Comparison of ENCODE assay signal across 27 mouse cellular contexts in the genomic region with DNA sequence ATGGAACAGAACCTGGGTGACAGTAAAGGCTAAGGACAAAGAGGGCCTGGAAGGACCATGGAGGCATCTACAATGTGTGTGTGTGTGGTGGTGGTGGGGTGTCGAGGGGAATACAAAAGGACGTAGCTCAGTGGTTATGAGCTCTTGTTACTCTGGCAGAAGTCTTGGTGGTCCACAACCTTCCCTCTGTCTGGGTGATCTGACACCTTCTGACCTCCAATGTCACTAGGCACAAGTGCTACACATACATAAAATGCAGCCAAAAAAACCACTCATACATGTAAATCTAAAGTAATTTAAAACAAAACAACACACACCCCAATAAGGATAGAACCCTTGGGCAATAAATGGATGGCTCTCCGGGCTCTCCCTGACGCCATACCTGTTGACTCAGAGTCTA. TPM values are rescaled to one million over a fixed set of nuclear protein-coding genes. Genes with fewer than 3 reads are reported as not detected.
DNase-seq lines count a peak whose midpoint lies in the region; ATAC-seq and TF ChIP-seq lines count a peak whose summit lies in the region.
"Had no signal": no experiment of that assay in that cellular context is flagged by ENCODE, and none has a peak within 500 bp of the region (broad histone marks: within the 10 kb centered on the region; RNA-seq: fewer than 3 reads in every experiment).

No protein-coding gene starts in this region.

- H3K9ac ChIP-seq in liver, embryonic 12.5 days, result no peak overlapping the region
- H3K9ac ChIP-seq: embryonic facial prominence, embryonic 12.5 days; liver, embryonic 14.5 days had no signal

- H3K36me3 ChIP-seq in liver, embryonic 12.5 days, result peaks cover 15% of the 10 kb centered on the region
- H3K36me3 ChIP-seq: embryonic facial prominence, embryonic 12.5 days had no signal

- no peak for ATAC-seq in liver, embryonic 12.5 days
- ATAC-seq: forebrain, embryonic 16.5 days; lung, postnatal 0 days had no signal

- H3K4me1 ChIP-seq in liver, embryonic 12.5 days, result peaks cover 40% of the 10 kb centered on the region
- peaks cover 4% of the 10 kb centered on the region; the same call in 1 of the 2 replicates for H3K4me1 ChIP-seq in cortical plate, adult 2 months (ENCODE audit: control insufficient read depth, insufficient read depth, low read length)

- H3K27ac ChIP-seq in gastrocnemius, adult 2 months, result peak overlapping the region; percentile 98
- H3K27ac ChIP-seq in liver, embryonic 12.5 days, result 0 out of 2 replicates have a peak overlapping the region, but pooled peaks have one; percentile 74
- peak overlapping the region; percentile 71 for H3K27ac ChIP-seq in cortical plate, adult 2 months (ENCODE audit: insufficient read depth, low read length)
- H3K27ac ChIP-seq: embryonic facial prominence, embryonic 12.5 days; liver, embryonic 14.5 days had no signal

- H3K9me3 ChIP-seq in liver, embryonic 12.5 days (replicated peaks), result no peaks in the 10 kb centered on the region
- H3K9me3 ChIP-seq: embryonic facial prominence, embryonic 12.5 days had no signal

- no peak for TF ChIP-seq POLR2A in cortical plate, adult 2 months (IDR thresholded peaks at IDR 0.05; ENCODE audit: extremely low read depth, insufficient read depth, low read length)

- H3K4me2 ChIP-seq in liver, embryonic 12.5 days, result no peak overlapping the region
- H3K4me2 ChIP-seq: embryonic facial prominence, embryonic 12.5 days had no signal

- no peak for DNase-seq in gastrocnemius, adult 2 months
- DNase-seq in gastrocnemius, postnatal 36 days, result no peak
- no peak for DNase-seq in liver
- peak; percentile 26 for DNase-seq in naive thymus-derived CD4-positive, alpha-beta T cell, adult 2 months (ENCODE audit: low read depth)
- no peak for DNase-seq in embryo, embryonic 11 days
- DNase-seq: adrenal gland, adult 2 months; kidney, adult 2 months; midbrain, embryonic 14.5 days; retina, postnatal 1 day; right cerebral cortex, postnatal 4 days; thymus, adult 2 months had no signal

- peaks cover 14% of the 10 kb centered on the region for H3K27me3 ChIP-seq in liver, embryonic 12.5 days (replicated peaks)

- no peak overlapping the region for H3K4me3 ChIP-seq in gastrocnemius, adult 2 months
- H3K4me3 ChIP-seq in liver, embryonic 12.5 days, result no peak overlapping the region
- no peak overlapping the region for H3K4me3 ChIP-seq in cortical plate, adult 2 months (ENCODE audit: insufficient read depth, low read length)
- H3K4me3 ChIP-seq: embryonic facial prominence, embryonic 12.5 days had no signal

- TF ChIP-seq CTCF in gastrocnemius, adult 2 months (IDR thresholded peaks at IDR 0.05), result no peak
- TF ChIP-seq CTCF in cortical plate, adult 2 months (IDR thresholded peaks at IDR 0.05; ENCODE audit: extremely low read depth, insufficient read depth, low read length), result no peak

- WGBS in liver, embryonic 12.5 days (ENCODE audit: insufficient replicate concordance), result 76% methylated on average over 4 of the region's 4 CpGs

- intact Hi-C loops in gastrocnemius, adult 2 months (cut with DNase I), result loop anchor here (5.0 kb wide), 1 partner anchor 65 kb away; no protein-coding TSS in a partner anchor
- intact Hi-C loops in gastrocnemius, postnatal 36 days (cut with DNase I), result no loop called here

RNA-seq across cellular contexts. Expression of a gene that starts 2.9 kb away (rescaled TPM):
- total RNA-seq in gastrocnemius, adult 2 months (2021), result 100 to 1,000 TPM; 185 to 269 TPM
- total RNA-seq in gastrocnemius, postnatal 36 days (2021), result 100 to 1,000 TPM; 189 to 229 TPM
- 901 and 931 TPM in 2 replicates for polyA plus RNA-seq in liver, embryonic 12.5 days (2016; fragmentation: Nextera tagmentation; extraction: Ambion mirVana)
- polyA plus RNA-seq in cortical plate, adult 2 months (2012; rRNA removed), result 527 and 537 TPM in 2 replicates

RNA-seq across cellular contexts. Expression of a gene that starts 6.8 kb away (rescaled TPM):
- total RNA-seq in gastrocnemius, adult 2 months (2021), result not detected
- not detected for total RNA-seq in gastrocnemius, postnatal 36 days (2021)
- polyA plus RNA-seq in liver, embryonic 12.5 days (2016; fragmentation: Nextera tagmentation; extraction: Ambion mirVana), result 0.17 TPM in 1 of 2 replicates, not detected in the other
- 0.26 and 0.44 TPM in 2 replicates for polyA plus RNA-seq in cortical plate, adult 2 months (2012; rRNA removed)
- total RNA-seq: adrenal gland, adult 2 months; gastrocnemius, postnatal 4 days; layer of hippocampus, postnatal 36 days; left cerebral cortex, postnatal 25 days; neutrophil, adult 5-6 weeks had no signal
- polyA plus RNA-seq: adrenal gland, adult 2 months; C2C12; embryonic facial prominence, embryonic 12.5 days; forebrain, embryonic 16.5 days; heart, embryonic 16.5 days; hindbrain, embryonic 11.5 days; lung, postnatal 0 days; midbrain, embryonic 14.5 days had no signal

RNA-seq across cellular contexts. Expression of a gene that starts 8.9 kb away (rescaled TPM):
- total RNA-seq in gastrocnemius, adult 2 months (2021), result not detected
- not detected for total RNA-seq in gastrocnemius, postnatal 36 days (2021)
- 1.2 TPM in 1 of 2 replicates, not detected in the other for polyA plus RNA-seq in liver, embryonic 12.5 days (2016; fragmentation: Nextera tagmentation; extraction: Ambion mirVana)
- 0.19 and 0.21 TPM in 2 replicates for polyA plus RNA-seq in cortical plate, adult 2 months (2012; rRNA removed)
- total RNA-seq: adrenal gland, adult 2 months; layer of hippocampus, postnatal 36 days; left cerebral cortex, postnatal 25 days; neutrophil, adult 5-6 weeks had no signal
- polyA plus RNA-seq: C2C12; embryonic facial prominence, embryonic 12.5 days; forebrain, embryonic 16.5 days; heart, embryonic 16.5 days; hindbrain, embryonic 11.5 days; large intestine, adult 2 months; midbrain, embryonic 14.5 days; stomach, embryonic 16.5 days had no signal

RNA-seq across cellular contexts. Expression of a gene that starts 9.2 kb away (rescaled TPM):
- not detected for total RNA-seq in gastrocnemius, adult 2 months (2021)
- total RNA-seq in gastrocnemius, postnatal 36 days (2021), result not detected
- polyA plus RNA-seq in liver, embryonic 12.5 days (2016; fragmentation: Nextera tagmentation; extraction: Ambion mirVana), result 0.10 and 0.11 TPM in 2 replicates
- not detected in 2 replicates for polyA plus RNA-seq in cortical plate, adult 2 months (2012; rRNA removed)
- total RNA-seq: adrenal gland, adult 2 months; gastrocnemius, postnatal 4 days; layer of hippocampus, postnatal 36 days; left cerebral cortex, postnatal 25 days; neutrophil, adult 5-6 weeks had no signal
- polyA plus RNA-seq: adrenal gland, adult 2 months; C2C12; embryonic facial prominence, embryonic 12.5 days; forebrain, embryonic 16.5 days; heart, embryonic 16.5 days; hindbrain, embryonic 11.5 days; large intestine, adult 2 months; liver, embryonic 14.5 days; midbrain, embryonic 14.5 days had no signal

RNA-seq across cellular contexts. Expression of a gene that starts 13.0 kb away (rescaled TPM):
- not detected for total RNA-seq in gastrocnemius, adult 2 months (2021)
- not detected for total RNA-seq in gastrocnemius, postnatal 36 days (2021)
- polyA plus RNA-seq in liver, embryonic 12.5 days (2016; fragmentation: Nextera tagmentation; extraction: Ambion mirVana), result not detected in 2 replicates
- polyA plus RNA-seq in cortical plate, adult 2 months (2012; rRNA removed), result 0.11 TPM in 1 of 2 replicates, not detected in the other
- total RNA-seq: adrenal gland, adult 2 months; gastrocnemius, postnatal 4 days; layer of hippocampus, postnatal 36 days; neutrophil, adult 5-6 weeks had no signal
- polyA plus RNA-seq: adrenal gland, adult 2 months; C2C12; embryonic facial prominence, embryonic 12.5 days; forebrain, embryonic 16.5 days; heart, embryonic 16.5 days; hindbrain, embryonic 11.5 days; large intestine, adult 2 months; liver, embryonic 14.5 days; urinary bladder, adult 2 months had no signal
